Mouse (Mus musculus): ENCODE results near the gene Wdr70.

DNA sequence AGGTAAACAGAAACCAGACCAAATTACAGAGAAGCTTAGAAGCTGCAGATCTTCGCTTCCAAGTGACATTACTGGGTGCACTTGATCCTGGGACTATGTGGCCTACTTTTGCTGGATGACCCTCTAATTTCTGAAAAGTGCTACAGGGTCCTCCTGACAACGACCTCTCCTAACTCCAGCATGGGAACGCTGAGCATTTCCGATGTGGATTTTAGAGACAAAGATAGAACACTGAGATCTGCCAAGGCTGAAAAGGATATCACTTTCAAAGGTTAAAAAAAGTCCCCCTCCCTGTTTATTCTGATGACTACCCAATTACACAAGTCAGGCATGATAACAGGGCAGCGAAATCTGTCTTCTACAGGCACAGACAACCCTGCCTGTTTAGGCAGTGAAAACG is 105.3 kb downstream of the Wdr70 start:
- no peak for TF ChIP-seq CTCF (IDR thresholded peaks at IDR 0.05; ENCODE audit: borderline replicate concordance, insufficient read depth, low read depth, low read length)
- no peak for TF ChIP-seq POLR2A (IDR thresholded peaks at IDR 0.05; ENCODE audit: borderline replicate concordance, insufficient read depth, low read length)

Data from cerebellum, adult 2 months (tissue).